Mouse (Mus musculus): ENCODE measurements around the gene Optn. TPM values are rescaled to one million over a fixed set of nuclear protein-coding genes. Genes with fewer than 3 reads are reported as not detected.

The Optn gene
- polyA plus RNA-seq, 1 experiment from 2014 or later, result 41.0 TPM

- no peak for TF ChIP-seq EP300 (IDR thresholded peaks at IDR 0.05; ENCODE audit: low read depth)
- TF ChIP-seq CTCF (IDR thresholded peaks at IDR 0.05; ENCODE audit: low read depth), result no peak
- no peaks in the 10 kb centered on the region for H3K27me3 ChIP-seq (ENCODE audit: insufficient read depth, low read length)
- 0 out of 2 replicates have a peak, but pooled peaks cover 3% of the 10 kb centered on the region for H3K4me1 ChIP-seq (ENCODE audit: insufficient read depth)
- 75% methylated on average over 8 of the region's 8 CpGs for WGBS (ENCODE audit: insufficient replicate concordance)
- H3K27ac ChIP-seq (ENCODE audit: low read depth), result no peak overlapping the region
- no peak overlapping the region for H3K4me2 ChIP-seq (ENCODE audit: low read depth, low read length)
- DNase-seq (no peak), ATAC-seq (no peak)
- H3K36me3 ChIP-seq (replicated peaks; ENCODE audit: insufficient read depth, low read length), result peaks cover 22% of the 10 kb centered on the region
- no peaks in the 10 kb centered on the region for H3K9me3 ChIP-seq (ENCODE audit: low read length)
- H3K9ac ChIP-seq (replicated peaks), result no peak overlapping the region
- no peak overlapping the region for H3K4me3 ChIP-seq (ENCODE audit: low read depth, low read length)
Measured at GRCm38 (mm10) chr2:4987388-4988180, 76.3 kb downstream of the Optn start.

- ATAC-seq, result no peak
- WGBS (ENCODE audit: insufficient replicate concordance), result 89% methylated on average over 4 of the region's 4 CpGs
Measured at GRCm38 (mm10) chr2:4986798-4987197, 77.1 kb downstream of the Optn start.

GRCm38 (mm10) chr2:4985000-4985399 is 78.9 kb downstream of the Optn start:
- no peak for ATAC-seq

More at GRCm38 (mm10) chr2:4986798-4987197, 77.1 kb downstream of the Optn start:
- no peaks in the 10 kb centered on the region for H3K27me3 ChIP-seq (ENCODE audit: insufficient read depth, low read length)
- H3K27ac ChIP-seq (ENCODE audit: low read depth), result no peak overlapping the region
- TF ChIP-seq CTCF (IDR thresholded peaks at IDR 0.05; ENCODE audit: low read depth) (no peak), EP300 (IDR thresholded peaks at IDR 0.05; ENCODE audit: low read depth) (no peak)
- 0 out of 2 replicates have a peak, but pooled peaks cover 3% of the 10 kb centered on the region for H3K4me1 ChIP-seq (ENCODE audit: insufficient read depth)
- H3K9me3 ChIP-seq (ENCODE audit: low read length), result no peaks in the 10 kb centered on the region
- no peak overlapping the region for H3K9ac ChIP-seq (replicated peaks)
- peaks cover 17% of the 10 kb centered on the region for H3K36me3 ChIP-seq (replicated peaks; ENCODE audit: insufficient read depth, low read length)
- no peak overlapping the region for H3K4me3 ChIP-seq (ENCODE audit: low read depth, low read length)
- H3K4me2 ChIP-seq (ENCODE audit: low read depth, low read length), result no peak overlapping the region
- DNase-seq, result no peak

DNA sequence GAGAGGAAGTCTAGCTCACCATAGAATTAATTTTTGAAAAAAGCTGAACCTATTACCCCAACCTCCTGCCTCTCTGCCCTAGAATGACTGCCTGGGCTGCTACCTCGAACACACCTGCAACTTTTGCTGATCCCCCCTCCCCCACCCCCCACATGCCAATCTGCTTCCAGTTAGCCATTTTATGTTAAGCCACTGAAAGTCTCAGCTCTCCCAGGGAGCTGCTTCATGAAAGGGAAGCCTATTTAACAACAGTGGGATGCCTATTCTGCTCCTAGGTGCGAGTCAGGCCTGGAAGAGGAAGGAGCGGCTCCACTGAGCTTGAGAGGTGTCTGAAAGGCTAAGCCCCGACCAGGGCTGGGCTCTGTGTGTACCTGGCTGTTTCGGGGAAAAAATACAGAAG is 79.9 kb downstream of the Optn start:
- Histone ChIP-seq H3K9me3 (ENCODE audit: low read length) (no peaks in the 10 kb centered on the region), H3K4me2 (ENCODE audit: low read depth, low read length) (no peak overlapping the region), H3K27ac (ENCODE audit: low read depth) (no peak overlapping the region), H3K27me3 (ENCODE audit: insufficient read depth, low read length) (no peaks in the 10 kb centered on the region), H3K4me1 (ENCODE audit: insufficient read depth) (0 out of 2 replicates have a peak, but pooled peaks cover 3% of the 10 kb centered on the region), H3K4me3 (ENCODE audit: low read depth, low read length) (no peak overlapping the region), H3K9ac (replicated peaks) (no peak overlapping the region), H3K36me3 (replicated peaks; ENCODE audit: insufficient read depth, low read length) (no peaks in the 10 kb centered on the region)
- no peak for TF ChIP-seq CTCF (IDR thresholded peaks at IDR 0.05; ENCODE audit: low read depth)
- TF ChIP-seq EP300 (IDR thresholded peaks at IDR 0.05; ENCODE audit: low read depth), result no peak
- DNase-seq (no peak), ATAC-seq (no peak)
- WGBS (ENCODE audit: insufficient replicate concordance), result 45% methylated on average over 5 of the region's 5 CpGs

More at GRCm38 (mm10) chr2:4985000-4985399, 78.9 kb downstream of the Optn start:
- no peaks in the 10 kb centered on the region for H3K27me3 ChIP-seq (ENCODE audit: insufficient read depth, low read length)
- TF ChIP-seq EP300 (IDR thresholded peaks at IDR 0.05; ENCODE audit: low read depth) (no peak), CTCF (IDR thresholded peaks at IDR 0.05; ENCODE audit: low read depth) (no peak)
- DNase-seq, result no peak
- no peak overlapping the region for H3K4me2 ChIP-seq (ENCODE audit: low read depth, low read length)
- peaks cover 2% of the 10 kb centered on the region; the same call in 1 of the 2 replicates for H3K36me3 ChIP-seq (replicated peaks; ENCODE audit: insufficient read depth, low read length)
- H3K9ac ChIP-seq (replicated peaks), result no peak overlapping the region
- 72% methylated on average over 6 of the region's 6 CpGs for WGBS (ENCODE audit: insufficient replicate concordance)
- no peak overlapping the region for H3K4me3 ChIP-seq (ENCODE audit: low read depth, low read length)
- 0 out of 2 replicates have a peak, but pooled peaks cover 3% of the 10 kb centered on the region for H3K4me1 ChIP-seq (ENCODE audit: insufficient read depth)
- H3K9me3 ChIP-seq (ENCODE audit: low read length), result no peaks in the 10 kb centered on the region
- H3K27ac ChIP-seq (ENCODE audit: low read depth), result no peak overlapping the region

DNA sequence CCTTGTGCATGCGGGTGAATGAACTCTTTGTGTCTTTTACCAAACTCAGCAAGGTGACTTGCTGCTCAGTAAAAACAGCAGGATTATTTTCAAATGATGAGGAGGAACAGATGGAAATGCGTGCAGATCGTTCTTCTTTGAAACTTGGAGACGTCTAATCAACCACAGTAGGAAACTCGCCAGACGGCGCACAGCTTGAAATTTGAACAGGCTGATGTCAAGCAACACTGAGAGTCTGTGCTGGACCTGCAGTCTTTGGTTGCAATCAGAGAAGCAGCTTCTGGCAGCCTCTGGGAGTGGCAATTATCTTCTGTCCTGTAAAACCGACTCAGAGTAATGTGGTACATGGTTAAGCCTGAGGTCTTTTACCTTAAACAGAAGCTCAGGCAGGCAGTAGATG is 85.8 kb downstream of the Optn start:
- Histone ChIP-seq H3K27ac (ENCODE audit: low read depth) (no peak overlapping the region), H3K4me3 (ENCODE audit: low read depth, low read length) (no peak overlapping the region), H3K4me2 (ENCODE audit: low read depth, low read length) (no peak overlapping the region), H3K9ac (replicated peaks) (no peak overlapping the region), H3K27me3 (ENCODE audit: insufficient read depth, low read length) (no peaks in the 10 kb centered on the region), H3K4me1 (ENCODE audit: insufficient read depth) (no peaks in the 10 kb centered on the region), H3K9me3 (ENCODE audit: low read length) (no peaks in the 10 kb centered on the region), H3K36me3 (replicated peaks; ENCODE audit: insufficient read depth, low read length) (no peaks in the 10 kb centered on the region)
- TF ChIP-seq CTCF (IDR thresholded peaks at IDR 0.05; ENCODE audit: low read depth) (no peak), EP300 (IDR thresholded peaks at IDR 0.05; ENCODE audit: low read depth) (no peak)
- WGBS (ENCODE audit: insufficient replicate concordance), result 57% methylated on average over 8 of the region's 8 CpGs
- ATAC-seq (no peak), DNase-seq (no peak)

GRCm38 (mm10) chr2:4975807-4976206 is 88.0 kb downstream of the Optn start, which contains the start of gene Ucma:
Ucma (plus strand) TSS chr2:4976122.
- ATAC-seq (no peak), DNase-seq (no peak)
- WGBS (ENCODE audit: insufficient replicate concordance), result 63% methylated on average over 5 of the region's 5 CpGs
- Histone ChIP-seq H3K36me3 (replicated peaks; ENCODE audit: insufficient read depth, low read length) (no peaks in the 10 kb centered on the region), H3K27ac (ENCODE audit: low read depth) (no peak within 1 kb of the TSS), H3K9ac (replicated peaks) (no peak within 1 kb of the TSS), H3K4me3 (ENCODE audit: low read depth, low read length) (no peak within 1 kb of the TSS), H3K9me3 (ENCODE audit: low read length) (no peaks in the 10 kb centered on the region), H3K4me1 (ENCODE audit: insufficient read depth) (no peaks in the 10 kb centered on the region), H3K27me3 (ENCODE audit: insufficient read depth, low read length) (no peaks in the 10 kb centered on the region), H3K4me2 (ENCODE audit: low read depth, low read length) (no peak within 1 kb of the TSS)
- no peak for TF ChIP-seq CTCF (IDR thresholded peaks at IDR 0.05; ENCODE audit: low read depth)
- TF ChIP-seq EP300 (IDR thresholded peaks at IDR 0.05; ENCODE audit: low read depth), result no peak

Other genes with a start within 250 kb of the Optn start
- 22.2 and 23.8 TPM in 2 replicates for gene Sephs1, start 182.5 kb downstream of the Optn start, polyA plus RNA-seq (2015; fragmentation: Nextera tagmentation; extraction: Ambion mirVana)
- gene Phyh, start 145.0 kb downstream of the Optn start, polyA plus RNA-seq (2015; fragmentation: Nextera tagmentation; extraction: Ambion mirVana), result 608 and 753 TPM in 2 replicates
- not detected in 2 replicates for gene Ucma, start 87.9 kb downstream of the Optn start, polyA plus RNA-seq (2015; fragmentation: Nextera tagmentation; extraction: Ambion mirVana)
- 10.5 and 12.2 TPM in 2 replicates for gene Mcm10, start 51.3 kb downstream of the Optn start, polyA plus RNA-seq (2015; fragmentation: Nextera tagmentation; extraction: Ambion mirVana)
- 2.6 and 3.2 TPM in 2 replicates for gene Ccdc3, start 73.7 kb upstream of the Optn start, polyA plus RNA-seq (2015; fragmentation: Nextera tagmentation; extraction: Ambion mirVana)